In the genomic region with DNA sequence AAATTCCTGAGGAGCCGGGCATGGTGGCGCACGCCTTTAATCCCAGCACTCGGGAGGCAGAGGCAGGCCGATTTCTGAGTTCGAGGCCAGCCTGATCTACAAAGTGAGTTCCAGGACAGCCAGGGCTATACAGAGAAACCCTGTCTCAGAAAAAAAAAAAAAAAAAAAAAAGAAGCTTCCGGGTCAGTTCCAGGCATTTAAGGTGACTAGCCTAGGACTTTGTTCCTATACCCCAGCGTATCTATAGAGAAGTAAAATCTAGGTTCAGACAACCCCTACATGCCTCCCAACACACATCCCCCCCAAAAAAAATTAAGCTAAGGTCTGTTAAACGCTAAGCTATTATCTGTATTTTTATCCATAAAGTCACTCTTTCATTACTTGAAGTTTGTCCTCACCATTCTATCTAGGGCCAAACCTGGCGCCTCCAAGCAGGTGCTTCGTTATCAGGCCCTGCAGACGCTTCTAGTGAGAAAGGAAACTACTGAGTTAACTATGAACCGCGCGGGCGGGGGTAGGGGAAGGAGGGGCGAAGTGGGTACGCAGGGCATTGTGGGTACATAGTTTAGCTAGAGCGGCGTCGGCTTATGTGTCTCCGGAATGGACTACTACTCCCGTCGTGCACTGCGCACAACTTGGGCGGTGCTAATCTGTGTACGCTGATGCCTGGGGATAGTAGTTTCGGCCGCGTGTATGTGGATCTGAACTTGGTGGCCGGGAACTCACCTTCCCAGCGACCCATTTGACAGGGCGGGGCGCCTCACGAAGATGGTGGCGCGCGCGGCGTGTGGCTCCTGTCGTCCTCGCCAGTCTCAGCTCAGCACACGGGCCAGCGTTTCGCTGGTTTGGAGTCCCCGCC, we compare ENCODE assay signal across 8 mouse cellular contexts. TPM values are rescaled to one million over a fixed set of nuclear protein-coding genes. Genes with fewer than 3 reads are reported as not detected.
DNase-seq lines count a peak whose midpoint lies in the region; ATAC-seq and TF ChIP-seq lines count a peak whose summit lies in the region.

Ifrd2 (plus strand) TSS at position 669 of the 859 bp plus-strand sequence.

- H3K9me3 ChIP-seq in megakaryocyte, embryonic 14.5 days = no peaks in the 10 kb centered on the region

- no peak for TF ChIP-seq POLR2A in cortical plate, adult 2 months (IDR thresholded peaks at IDR 0.05; ENCODE audit: extremely low read depth, insufficient read depth, low read length)

- H3K27ac ChIP-seq in cortical plate, adult 2 months (ENCODE audit: insufficient read depth, low read length) = no peak within 1 kb of the TSS

- H3K36me3 ChIP-seq in megakaryocyte, embryonic 14.5 days (replicated peaks; ENCODE audit: low read length) = peaks cover 60% of the 10 kb centered on the region

- peak; percentile 96 to 97 for DNase-seq in gastrocnemius, adult 8-10 months (ENCODE audit: low spot score in 2 of 2)
- DNase-seq in hindlimb bud, embryonic 11.5 days (ENCODE audit: extremely low spot score, low read depth, low spot score) = peak; percentile 92
- peak; percentile 91 to 99 for DNase-seq in left cerebral cortex, adult 8-10 months (ENCODE audit: low spot score in 2 of 2)
- peak; percentile 98 to 99 for DNase-seq in right cerebral cortex, postnatal 10 days (ENCODE audit: low spot score in 2 of 2)
- peak; percentile 83 for DNase-seq in urinary bladder, postnatal 25 days (ENCODE audit: low spot score)

- ATAC-seq in activated CD4-positive, CD25-positive, alpha-beta regulatory T cell, adult 4 months = peak; percentile 99

- no peak for TF ChIP-seq CTCF in cortical plate, adult 2 months (IDR thresholded peaks at IDR 0.05; ENCODE audit: extremely low read depth, insufficient read depth, low read length)

- no peaks in the 10 kb centered on the region for H3K4me1 ChIP-seq in cortical plate, adult 2 months (ENCODE audit: control insufficient read depth, insufficient read depth, low read length)
- H3K4me1 ChIP-seq in megakaryocyte, embryonic 14.5 days = peaks cover 70% of the 10 kb centered on the region

- H3K27me3 ChIP-seq in megakaryocyte, embryonic 14.5 days (replicated peaks) = no peaks in the 10 kb centered on the region

- peak within 1 kb of the TSS; percentile 60 for H3K4me3 ChIP-seq in cortical plate, adult 2 months (ENCODE audit: insufficient read depth, low read length)
- peak within 1 kb of the TSS; percentile 96 for H3K4me3 ChIP-seq in megakaryocyte, embryonic 14.5 days (replicated peaks)

RNA-seq across cellular contexts. Expression of gene Ifrd2, which starts in this region (rescaled TPM):
- 10 to 100 TPM; 28.7 to 33.8 TPM for polyA plus RNA-seq in activated CD4-positive, CD25-positive, alpha-beta regulatory T cell, adult 4 months (2017; shearing (Covaris generic))
- polyA plus RNA-seq in cortical plate, adult 2 months (2012; rRNA removed) = 16.3 and 18.6 TPM in 2 replicates
- total RNA-seq in gastrocnemius, adult 8-10 months (2022) = 10 to 100 TPM; 51.3 to 56.2 (median 54.0) TPM
- 10 to 100 TPM; 11.3 to 15.5 (median 15.3) TPM for total RNA-seq in left cerebral cortex, adult 8-10 months (2022)
- polyA plus RNA-seq in megakaryocyte, embryonic 14.5 days (2012; ENCODE audit: insufficient read depth, low replicate concordance) = 32.1 and 34.9 TPM in 2 replicates
